Mouse (Mus musculus) cortical plate, adult 2 months (tissue): ENCODE results near the gene Spock1.

Experiments used
- CTCF ChIP-seq: fragments of 200-500 bp; IDR thresholded peaks from 2 replicates; pipeline ENCODE4 v1.5.1; 2011; ENCODE audit warnings: mild to moderate bottlenecking, control low read depth, low read length; ENCODE audit not compliant: insufficient read depth; ENCODE audit errors: extremely low read depth
- POLR2A ChIP-seq: fragments of 200-500 bp; IDR thresholded peaks from 2 replicates; pipeline ENCODE4 v1.6.1; 2011; ENCODE audit warnings: mild to moderate bottlenecking, low read length, control low read depth; ENCODE audit not compliant: insufficient read depth; ENCODE audit errors: extremely low read depth

DNA sequence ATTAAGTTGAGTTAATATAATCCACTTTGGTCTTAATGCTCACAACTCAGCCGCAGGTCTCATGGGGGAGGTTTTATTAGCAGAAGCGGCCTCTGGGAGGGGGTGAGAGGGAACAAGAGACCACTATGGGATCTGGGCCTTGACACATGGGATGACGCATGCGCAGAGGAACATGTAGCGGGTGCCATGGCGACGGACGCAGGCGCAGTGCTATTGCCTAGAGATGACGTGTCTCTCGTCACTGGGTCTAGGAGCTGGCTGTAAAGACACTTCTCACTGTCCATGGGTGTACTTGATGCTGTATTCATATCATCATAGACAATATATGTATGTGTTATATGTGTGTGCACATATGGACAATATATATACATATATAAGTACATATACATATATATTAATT, 29.3 kb downstream of the Spock1 start:
- TF ChIP-seq POLR2A (no peak), CTCF (no peak)
